Mouse (Mus musculus) hindbrain, embryonic 11.5 days (tissue): ENCODE results near the gene Dclk1. TPM values are rescaled to one million over a fixed set of nuclear protein-coding genes. Genes with fewer than 3 reads are reported as not detected.

ENCODE experiments used
- ATAC-seq: fragments of 200-750 bp; cut with Nextera tagmentation; 2 replicates; pipeline ENCODE4 v1.8.0; 2017; ENCODE audit warnings: mild to moderate bottlenecking, moderate TSS enrichment, moderate library complexity; ENCODE audit not compliant: low FRiP score
- DNase-seq: peaks from one replicate; pipeline ENCODE4 v3.0.0-alpha.2; 2015; ENCODE audit warnings: low spot score
- H3K27ac ChIP-seq: fragments of 300-500 bp; sonication (generic); 2 replicates; pipeline ENCODE4 v1.5.1; 2014; ENCODE audit warnings: mild to moderate bottlenecking, low read depth, low read length
- H3K27me3 ChIP-seq: fragments of 300-500 bp; sonication (generic); 2 replicates; pipeline ENCODE4 v1.6.1; 2014; ENCODE audit warnings: mild to moderate bottlenecking, low read length, moderate library complexity, mixed read lengths; ENCODE audit not compliant: control insufficient read depth, insufficient read depth
- H3K36me3 ChIP-seq: fragments of 300-500 bp; sonication (generic); 2 replicates; pipeline ENCODE4 v1.6.1; 2014; ENCODE audit warnings: mild to moderate bottlenecking, low read length, moderate library complexity, mixed read lengths; ENCODE audit not compliant: control insufficient read depth, insufficient read depth
- H3K4me1 ChIP-seq: fragments of 300-500 bp; sonication (generic); replicated peaks from 2 replicates; pipeline ENCODE4 v1.6.1; 2014; ENCODE audit warnings: low read length, mixed read lengths; ENCODE audit not compliant: control insufficient read depth, insufficient read depth
- H3K4me2 ChIP-seq: fragments of 300-500 bp; sonication (generic); replicated peaks from 2 replicates; pipeline ENCODE4 v1.6.1; 2014; ENCODE audit warnings: mild to moderate bottlenecking, low read depth, low read length
- H3K4me3 ChIP-seq: fragments of 300-500 bp; sonication (generic); 2 replicates; pipeline ENCODE4 v1.5.1; 2014; ENCODE audit warnings: low read depth, low read length
- H3K9ac ChIP-seq: fragments of 300-500 bp; sonication (generic); 2 replicates; pipeline ENCODE4 v1.6.1; 2014; ENCODE audit warnings: low read depth, low read length
- H3K9me3 ChIP-seq: fragments of 300-500 bp; sonication (generic); 2 replicates; pipeline ENCODE4 v1.6.1; 2016; ENCODE audit warnings: low read length; ENCODE audit not compliant: control insufficient read depth
- WGBS: fragments of 180-500 bp; shearing (Covaris S2); extraction: QIAGEN DNeasy Blood & Tissue Kit; methylation state at CpG from one replicate; pipeline ENCODE4 v1.1.7; 2014; 5-methylcytosine and 5-hydroxymethylcytosine counted together
- polyA plus RNA-seq: library from polyadenylated mRNA; unstranded; fragments of >200 nt; fragmentation: Nextera tagmentation; extraction: Ambion mirVana; gene quantifications from 2 replicates; pipeline ENCODE4 v1.2.1, GENCODE M21; 2014

The Dclk1 gene
- polyA plus RNA-seq, 1 experiment from 2014 or later = 94.8 TPM

DNA sequence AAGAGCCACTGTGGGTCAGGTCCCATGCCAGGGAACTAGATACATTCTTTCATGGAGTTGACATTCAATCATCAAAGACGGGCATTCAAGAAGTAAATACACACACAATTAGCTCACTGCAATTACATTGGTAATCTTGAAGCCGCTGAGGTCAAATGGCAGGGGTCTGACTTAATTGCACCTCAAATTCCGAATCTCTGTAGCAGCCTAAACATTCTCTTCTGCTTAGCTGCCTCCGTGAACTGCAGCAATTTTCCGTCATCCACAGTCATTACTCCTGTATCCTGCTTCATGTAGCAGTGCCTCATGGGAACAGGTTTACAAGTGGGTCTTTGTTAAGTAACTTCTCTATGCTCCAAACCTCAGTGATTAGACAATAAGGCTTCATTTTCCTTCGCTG is 249.9 kb downstream of the Dclk1 start:
- DNase-seq (no peak), ATAC-seq (no peak)
- no peak overlapping the region for H3K4me2 ChIP-seq
- H3K4me3 ChIP-seq = no peak overlapping the region
- H3K9ac ChIP-seq = no peak overlapping the region
- H3K4me1 ChIP-seq = no peaks in the 10 kb centered on the region
- H3K27ac ChIP-seq = no peak overlapping the region
- 59% methylated on average over 6 of the region's 6 CpGs for WGBS
- H3K9me3 ChIP-seq = no peaks in the 10 kb centered on the region
- H3K36me3 ChIP-seq = no peaks in the 10 kb centered on the region
- H3K27me3 ChIP-seq = no peaks in the 10 kb centered on the region

DNA sequence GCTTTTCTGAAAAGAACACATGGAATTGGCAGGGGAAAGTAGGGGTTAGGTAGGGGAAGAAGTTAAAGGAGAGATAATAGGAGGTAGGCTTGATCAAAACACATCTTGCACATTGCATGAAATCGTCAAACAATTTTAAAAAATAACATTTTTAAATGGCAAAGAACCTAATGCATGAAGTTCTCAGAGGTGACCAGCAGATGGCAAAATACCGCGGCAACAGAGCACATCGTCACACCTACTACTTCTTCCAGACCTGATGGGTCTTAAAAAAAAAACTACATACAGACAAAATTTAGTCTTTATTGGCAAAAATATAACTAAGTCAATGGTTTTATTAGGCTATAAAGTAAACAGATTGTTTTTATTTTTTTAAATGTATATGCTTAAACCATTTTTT is 252.2 kb downstream of the Dclk1 start:
- H3K9me3 ChIP-seq = no peaks in the 10 kb centered on the region
- H3K9ac ChIP-seq = no peak overlapping the region
- H3K4me1 ChIP-seq = no peaks in the 10 kb centered on the region
- no peak overlapping the region for H3K4me3 ChIP-seq
- H3K27ac ChIP-seq = no peak overlapping the region
- no peak overlapping the region for H3K4me2 ChIP-seq
- no peaks in the 10 kb centered on the region for H3K27me3 ChIP-seq
- WGBS = 47% methylated on average over 4 of the region's 4 CpGs
- no peak for ATAC-seq
- DNase-seq = no peak
- no peaks in the 10 kb centered on the region for H3K36me3 ChIP-seq

DNA sequence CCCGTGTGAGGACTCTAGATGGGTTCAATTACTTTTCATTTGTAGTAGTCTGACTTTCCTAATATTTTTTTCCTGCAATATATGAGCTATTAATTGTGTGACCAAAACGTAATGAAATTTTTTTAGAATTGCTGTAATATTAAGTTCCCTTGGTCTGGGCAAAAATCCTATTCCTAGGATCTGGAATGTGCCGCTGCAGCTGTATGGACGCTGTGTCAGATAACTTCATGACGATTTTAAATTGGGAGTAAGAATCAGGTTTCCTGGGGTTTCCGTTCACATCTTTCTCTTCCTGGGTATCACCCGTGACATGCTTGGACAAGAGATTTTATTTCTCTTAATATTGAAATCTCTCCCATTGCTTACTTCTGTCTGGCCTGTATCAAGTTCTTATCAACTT is 253.1 kb downstream of the Dclk1 start:
- no peak for ATAC-seq
- no peak overlapping the region for H3K4me2 ChIP-seq
- no peak overlapping the region for H3K4me3 ChIP-seq
- WGBS = 80% methylated on average over 7 of the region's 7 CpGs
- no peaks in the 10 kb centered on the region for H3K9me3 ChIP-seq
- H3K4me1 ChIP-seq = no peaks in the 10 kb centered on the region
- H3K36me3 ChIP-seq = no peaks in the 10 kb centered on the region
- H3K27me3 ChIP-seq = no peaks in the 10 kb centered on the region
- DNase-seq = no peak
- no peak overlapping the region for H3K9ac ChIP-seq
- no peak overlapping the region for H3K27ac ChIP-seq

DNA sequence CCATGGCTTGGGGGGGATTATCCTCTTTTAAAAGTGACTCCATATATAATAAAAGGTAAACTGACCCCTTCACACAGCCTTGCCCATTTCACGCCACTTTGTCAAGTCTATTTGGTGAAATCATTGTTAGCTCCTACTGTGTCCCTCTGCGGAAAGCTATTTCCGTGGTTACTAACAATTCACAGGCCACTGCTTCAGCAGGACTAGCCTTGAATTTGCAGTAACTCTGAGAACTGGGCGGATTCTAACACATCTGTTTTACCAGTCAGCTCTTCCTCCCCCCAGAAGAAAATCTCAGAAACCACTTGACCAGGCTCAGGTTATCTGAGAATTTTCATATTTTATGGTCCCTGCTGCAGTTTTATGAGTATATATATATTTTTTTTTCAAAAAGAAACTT is 253.7 kb downstream of the Dclk1 start:
- H3K4me3 ChIP-seq = no peak overlapping the region
- no peaks in the 10 kb centered on the region for H3K36me3 ChIP-seq
- WGBS = 31% methylated on average over 4 of the region's 4 CpGs
- ATAC-seq (no peak), DNase-seq (no peak)
- H3K4me2 ChIP-seq = no peak overlapping the region
- H3K27ac ChIP-seq = no peak overlapping the region
- no peak overlapping the region for H3K9ac ChIP-seq
- no peaks in the 10 kb centered on the region for H3K4me1 ChIP-seq
- H3K9me3 ChIP-seq = no peaks in the 10 kb centered on the region
- no peaks in the 10 kb centered on the region for H3K27me3 ChIP-seq

DNA sequence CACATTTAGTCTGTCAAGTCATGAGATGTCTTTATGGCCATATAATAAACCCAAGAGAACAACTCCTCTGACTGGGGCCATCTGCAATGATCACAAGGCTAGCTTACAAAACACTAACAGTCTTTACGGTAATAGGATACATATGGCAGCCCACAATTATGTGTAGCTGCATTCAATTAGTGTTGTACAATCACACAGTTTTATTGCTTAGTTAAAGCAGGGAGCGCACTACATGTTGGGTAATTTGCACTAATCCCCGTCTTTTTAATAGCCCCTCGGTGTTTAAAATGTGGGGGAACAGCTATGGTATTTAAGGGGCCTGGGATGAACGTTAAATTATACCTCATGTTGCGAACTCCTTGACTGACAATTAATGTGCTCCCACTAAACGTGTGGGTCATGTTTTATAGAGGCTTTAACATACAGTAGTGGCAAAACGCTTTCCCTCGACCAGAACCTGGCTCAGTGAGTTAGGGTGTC is 254.3 kb downstream of the Dclk1 start:
- no peaks in the 10 kb centered on the region for H3K4me1 ChIP-seq
- no peak overlapping the region for H3K9ac ChIP-seq
- no peak for DNase-seq
- no peak overlapping the region for H3K4me3 ChIP-seq
- WGBS = 79% methylated on average over 9 of the region's 9 CpGs
- H3K27me3 ChIP-seq = no peaks in the 10 kb centered on the region
- ATAC-seq = no peak
- no peaks in the 10 kb centered on the region for H3K9me3 ChIP-seq
- no peak overlapping the region for H3K4me2 ChIP-seq
- no peaks in the 10 kb centered on the region for H3K36me3 ChIP-seq
- H3K27ac ChIP-seq = no peak overlapping the region

DNA sequence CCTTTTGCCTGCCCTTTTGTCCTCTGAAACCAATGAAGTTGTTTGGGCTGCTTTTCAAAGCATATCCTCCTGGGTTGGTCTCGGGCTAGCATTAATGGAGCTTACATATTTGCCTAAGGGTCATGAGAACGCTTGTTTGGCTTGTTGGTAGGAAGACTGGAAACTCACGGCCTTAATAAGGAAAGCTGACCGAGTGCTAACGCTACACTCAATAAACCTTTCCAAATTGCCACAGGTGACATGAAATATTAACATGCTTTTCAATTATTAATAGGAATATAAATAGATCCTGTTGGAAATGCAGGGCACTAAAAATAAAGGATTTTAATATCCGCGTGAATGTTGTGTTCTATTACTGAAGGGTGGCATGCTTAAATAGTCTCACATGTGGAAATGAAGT is 257.1 kb downstream of the Dclk1 start:
- H3K27me3 ChIP-seq = no peaks in the 10 kb centered on the region
- no peak for DNase-seq
- no peak overlapping the region for H3K9ac ChIP-seq
- no peaks in the 10 kb centered on the region for H3K9me3 ChIP-seq
- 87% methylated on average over 7 of the region's 7 CpGs for WGBS
- H3K36me3 ChIP-seq = no peaks in the 10 kb centered on the region
- H3K4me1 ChIP-seq = no peaks in the 10 kb centered on the region
- H3K4me3 ChIP-seq = no peak overlapping the region
- no peak overlapping the region for H3K27ac ChIP-seq
- H3K4me2 ChIP-seq = no peak overlapping the region
- no peak for ATAC-seq

DNA sequence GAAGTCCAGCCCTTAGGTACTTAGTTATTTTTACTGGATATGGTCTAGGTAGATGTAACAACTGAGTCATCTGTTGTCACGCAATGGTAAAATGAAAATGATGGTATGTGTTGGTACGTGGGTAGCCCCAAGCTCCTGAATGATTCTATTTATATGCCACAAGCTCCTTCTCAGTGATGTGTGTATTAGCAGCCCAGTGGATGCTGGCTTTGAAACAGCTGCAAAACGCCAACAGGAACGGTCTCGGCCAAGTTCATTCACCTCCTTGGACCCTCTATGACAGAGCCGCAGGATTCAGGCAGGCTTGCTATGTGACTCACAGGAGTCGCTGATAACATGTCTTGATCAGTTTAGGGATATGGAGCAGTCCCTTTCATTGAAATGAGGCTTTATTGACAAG is 268.0 kb downstream of the Dclk1 start:
- H3K4me1 ChIP-seq = no peaks in the 10 kb centered on the region
- no peak overlapping the region for H3K4me2 ChIP-seq
- whole genome bisulfite sequencing = 90% methylated on average over 7 of the region's 7 CpGs
- H3K27ac ChIP-seq = no peak overlapping the region
- H3K9me3 ChIP-seq = no peaks in the 10 kb centered on the region
- no peak overlapping the region for H3K9ac ChIP-seq
- ATAC-seq = no peak
- no peaks in the 10 kb centered on the region for H3K27me3 ChIP-seq
- H3K4me3 ChIP-seq = no peak overlapping the region
- no peaks in the 10 kb centered on the region for H3K36me3 ChIP-seq
- no peak for DNase-seq

DNA sequence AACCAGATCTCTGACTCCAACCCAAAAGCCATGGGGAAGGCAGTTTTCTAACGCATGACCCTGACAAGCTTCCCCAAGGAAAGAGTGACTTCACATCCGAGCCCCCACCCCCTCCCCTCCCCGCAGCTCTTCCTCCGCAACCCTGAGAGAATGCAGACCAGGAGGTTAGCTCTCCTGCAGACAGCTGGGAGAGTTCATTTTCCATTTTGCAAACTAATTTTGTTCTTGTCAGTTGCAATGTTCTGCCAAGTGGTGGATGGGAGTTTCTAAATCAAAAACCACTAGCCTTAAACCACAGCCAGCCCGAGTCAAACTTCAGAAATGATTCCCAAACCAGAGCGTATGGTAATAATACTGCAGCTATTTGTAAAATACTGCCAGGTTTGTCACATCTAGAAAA is 269.5 kb downstream of the Dclk1 start:
- ATAC-seq (no peak), DNase-seq (no peak)
- Histone ChIP-seq H3K9ac (no peak overlapping the region), H3K4me2 (no peak overlapping the region), H3K36me3 (no peaks in the 10 kb centered on the region), H3K4me1 (no peaks in the 10 kb centered on the region), H3K9me3 (no peaks in the 10 kb centered on the region), H3K27ac (no peak overlapping the region), H3K4me3 (no peak overlapping the region), H3K27me3 (no peaks in the 10 kb centered on the region)
- WGBS = 66% methylated on average over 6 of the region's 6 CpGs

DNA sequence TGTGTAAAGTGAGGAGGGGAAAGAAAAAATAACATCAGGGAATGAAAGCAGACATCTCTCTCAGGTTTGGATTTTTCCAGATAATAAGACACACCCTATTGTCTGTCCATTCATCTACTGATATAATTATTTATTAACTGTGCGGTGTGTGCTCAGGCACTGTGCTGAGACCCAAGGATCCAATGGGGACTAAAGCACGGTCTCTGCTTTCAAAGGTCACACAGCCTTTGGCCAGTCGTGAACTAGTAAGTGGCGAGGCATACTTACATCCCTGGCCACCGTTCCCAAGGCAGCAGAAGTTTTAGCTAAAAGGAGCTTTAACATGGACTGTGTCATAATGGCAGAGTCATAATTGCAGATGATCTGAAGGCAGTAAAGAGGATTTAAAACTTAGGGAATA is 273.8 kb downstream of the Dclk1 start:
- Histone ChIP-seq H3K27ac (no peak overlapping the region), H3K4me3 (no peak overlapping the region), H3K4me2 (no peak overlapping the region), H3K36me3 (no peaks in the 10 kb centered on the region), H3K9me3 (no peaks in the 10 kb centered on the region), H3K4me1 (no peaks in the 10 kb centered on the region), H3K27me3 (no peaks in the 10 kb centered on the region), H3K9ac (no peak overlapping the region)
- ATAC-seq (no peak), DNase-seq (no peak)
- WGBS = 61% methylated on average over 5 of the region's 5 CpGs
